Mouse (Mus musculus): ENCODE data around the gene Adipor1. TPM values are rescaled to one million over a fixed set of nuclear protein-coding genes. Genes with fewer than 3 reads are reported as not detected.

Gene Adipor1
- polyA plus RNA-seq, 1 experiment from 2014 or later: 123 TPM

DNA sequence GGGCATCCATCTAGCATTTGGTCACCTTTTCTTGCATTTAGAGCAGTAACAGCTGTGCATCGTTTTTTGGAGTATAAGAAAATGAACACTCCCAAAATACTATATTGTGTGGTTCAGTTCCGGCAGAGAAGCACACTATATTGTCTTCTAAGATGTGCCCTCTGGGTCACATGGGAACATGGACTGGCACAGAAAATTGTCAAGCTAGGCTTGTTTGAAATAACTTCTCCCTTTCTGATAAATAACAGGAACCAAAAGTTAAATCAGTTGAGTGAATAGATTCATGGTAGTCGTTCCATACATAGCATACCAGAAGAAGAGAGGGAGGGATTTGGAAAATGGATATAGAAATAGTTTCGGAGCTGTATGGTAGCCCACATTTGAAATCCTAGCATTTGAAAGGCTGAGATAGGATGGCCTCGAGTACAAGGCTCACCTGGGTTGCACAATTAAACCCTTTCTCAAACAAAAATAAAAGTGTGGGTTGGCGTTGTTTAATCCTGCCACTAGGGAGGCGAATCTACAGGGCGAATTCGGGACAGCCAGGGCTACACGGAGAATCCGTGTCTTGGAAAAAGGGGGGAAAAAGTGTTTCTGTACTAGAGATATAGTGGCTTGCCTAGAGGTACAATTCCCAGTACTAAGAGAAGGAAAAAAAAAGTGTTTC, 544 bp upstream of the Adipor1 start:
- peak; percentile 62 for TF ChIP-seq CTCF (IDR thresholded peaks at IDR 0.05)
- TF ChIP-seq EP300 (IDR thresholded peaks at IDR 0.05): 0 out of 2 replicates have a peak, but pooled peaks have one; percentile 29
- no peaks in the 10 kb centered on the region for H3K36me3 ChIP-seq (ENCODE audit: insufficient read depth, low read length)
- peak overlapping the region; percentile 42 for H3K4me2 ChIP-seq (replicated peaks; ENCODE audit: low read depth, low read length)
- H3K9me3 ChIP-seq (ENCODE audit: low read length): no peaks in the 10 kb centered on the region
- H3K4me1 ChIP-seq (ENCODE audit: insufficient read depth, low read depth, low read length): peaks cover 16% of the 10 kb centered on the region; the same call in 1 of the 2 replicates
- H3K4me3 ChIP-seq (ENCODE audit: low read depth, low read length): peak overlapping the region; percentile 84
- H3K9ac ChIP-seq (replicated peaks; ENCODE audit: low read depth): no peak overlapping the region
- 9% methylated on average over 11 of the region's 11 CpGs for WGBS
- no peaks in the 10 kb centered on the region for H3K27me3 ChIP-seq (replicated peaks; ENCODE audit: insufficient read depth, low read length)
- H3K27ac ChIP-seq (ENCODE audit: low read length): peak overlapping the region; percentile 97
- DNase-seq (ENCODE audit: low spot score) (peak; percentile 82), ATAC-seq (peak; percentile 49)

- whole genome bisulfite sequencing: 63% methylated on average over 2 of the region's 2 CpGs
- no peak overlapping the region for H3K4me3 ChIP-seq (ENCODE audit: low read depth, low read length)
- no peaks in the 10 kb centered on the region for H3K9me3 ChIP-seq (ENCODE audit: low read length)
- peak overlapping the region; percentile 47; the same call in 1 of the 2 replicates for H3K27ac ChIP-seq (ENCODE audit: low read length)
- peaks cover 26% of the 10 kb centered on the region; the same call in 1 of the 2 replicates for H3K4me1 ChIP-seq (ENCODE audit: insufficient read depth, low read depth, low read length)
- no peaks in the 10 kb centered on the region for H3K27me3 ChIP-seq (replicated peaks; ENCODE audit: insufficient read depth, low read length)
- no peaks in the 10 kb centered on the region for H3K36me3 ChIP-seq (ENCODE audit: insufficient read depth, low read length)
- H3K4me2 ChIP-seq (replicated peaks; ENCODE audit: low read depth, low read length): no peak overlapping the region
- no peak overlapping the region for H3K9ac ChIP-seq (replicated peaks; ENCODE audit: low read depth)
- no peak for ATAC-seq
- TF ChIP-seq CTCF (IDR thresholded peaks at IDR 0.05) (no peak), EP300 (IDR thresholded peaks at IDR 0.05) (no peak)
- DNase-seq (ENCODE audit: low spot score): no peak
Measured at GRCm38 (mm10) chr1:134418414-134418975, 3.3 kb downstream of the Adipor1 start.

DNA sequence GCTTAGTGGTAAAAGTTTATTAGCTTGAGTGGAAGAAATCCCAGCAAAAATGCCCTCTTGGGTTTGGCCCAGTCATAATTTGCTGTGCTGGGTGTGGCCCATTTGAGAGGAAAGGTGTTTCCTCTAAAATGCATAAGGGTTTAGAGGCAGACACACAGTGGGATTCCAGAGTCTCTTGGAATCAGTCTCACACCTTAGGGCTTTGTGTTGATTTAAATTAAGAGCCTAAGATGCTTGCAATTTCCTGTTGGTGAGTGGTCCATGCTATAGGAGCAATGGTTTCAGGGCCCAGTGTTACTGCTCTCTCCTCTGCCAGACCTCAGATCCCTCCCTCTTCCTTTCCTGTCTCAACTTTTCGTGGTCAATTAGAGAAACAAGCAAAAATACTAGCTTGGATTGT, 4.0 kb downstream of the Adipor1 start:
- Histone ChIP-seq H3K4me3 (ENCODE audit: low read depth, low read length) (no peak overlapping the region), H3K27me3 (replicated peaks; ENCODE audit: insufficient read depth, low read length) (no peaks in the 10 kb centered on the region), H3K4me1 (ENCODE audit: insufficient read depth, low read depth, low read length) (peaks cover 24% of the 10 kb centered on the region; the same call in 1 of the 2 replicates), H3K27ac (ENCODE audit: low read length) (peak overlapping the region; percentile 47), H3K4me2 (replicated peaks; ENCODE audit: low read depth, low read length) (no peak overlapping the region; the same call in 1 of the 2 replicates), H3K36me3 (ENCODE audit: insufficient read depth, low read length) (peaks cover 4% of the 10 kb centered on the region), H3K9ac (replicated peaks; ENCODE audit: low read depth) (no peak overlapping the region), H3K9me3 (ENCODE audit: low read length) (no peaks in the 10 kb centered on the region)
- TF ChIP-seq EP300 (IDR thresholded peaks at IDR 0.05) (no peak), CTCF (IDR thresholded peaks at IDR 0.05) (no peak)
- no peak for ATAC-seq
- no peak for DNase-seq (ENCODE audit: low spot score)
- WGBS: 25% methylated on average over 1 of the region's 1 CpGs

DNA sequence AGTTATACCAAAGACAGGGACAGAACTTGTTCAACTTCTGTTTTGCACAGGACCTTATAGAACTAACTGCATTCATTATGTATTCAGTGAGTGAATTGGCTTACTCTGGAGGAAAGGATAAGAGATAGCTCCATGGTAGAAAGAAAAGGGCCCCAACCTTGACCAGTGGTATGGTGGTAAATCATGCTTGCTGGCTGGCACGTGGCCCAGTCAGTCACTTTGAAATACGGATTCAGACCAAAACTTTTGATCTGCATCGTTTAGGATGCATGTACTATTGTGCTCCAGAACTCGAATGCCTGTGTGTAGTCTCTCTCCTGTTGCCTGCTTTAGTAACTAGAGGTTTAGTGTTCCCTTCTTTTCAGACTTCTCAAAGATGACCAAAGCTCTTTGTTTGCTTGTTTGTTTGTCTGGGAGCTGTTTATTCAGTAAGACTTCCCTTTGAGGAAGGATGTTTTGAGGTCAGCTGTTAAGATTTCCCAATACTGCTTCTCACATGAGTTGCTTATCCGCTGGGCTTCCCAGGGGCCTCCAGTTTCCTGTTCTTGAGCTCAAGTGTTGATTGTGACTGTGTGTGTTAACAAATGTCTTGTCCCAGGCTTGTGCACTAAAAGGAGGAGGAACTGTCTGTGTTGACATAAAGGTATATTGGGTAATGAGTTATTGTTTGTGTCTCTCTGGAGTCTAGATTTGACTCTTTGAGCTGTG, 4.7 kb downstream of the Adipor1 start:
- no peaks in the 10 kb centered on the region for H3K9me3 ChIP-seq (ENCODE audit: low read length)
- peaks cover 19% of the 10 kb centered on the region; the same call in 1 of the 2 replicates for H3K4me1 ChIP-seq (ENCODE audit: insufficient read depth, low read depth, low read length)
- no peak for TF ChIP-seq CTCF (IDR thresholded peaks at IDR 0.05)
- TF ChIP-seq EP300 (IDR thresholded peaks at IDR 0.05): peak; percentile 58
- peak; percentile 80 for DNase-seq (ENCODE audit: low spot score)
- H3K9ac ChIP-seq (replicated peaks; ENCODE audit: low read depth): no peak overlapping the region
- H3K4me2 ChIP-seq (replicated peaks; ENCODE audit: low read depth, low read length): peak overlapping the region; percentile 15; the same call in 1 of the 2 replicates
- no peak overlapping the region for H3K4me3 ChIP-seq (ENCODE audit: low read depth, low read length)
- no peaks in the 10 kb centered on the region for H3K27me3 ChIP-seq (replicated peaks; ENCODE audit: insufficient read depth, low read length)
- ATAC-seq: no peak
- H3K36me3 ChIP-seq (ENCODE audit: insufficient read depth, low read length): peaks cover 11% of the 10 kb centered on the region
- 17% methylated on average over 5 of the region's 5 CpGs for WGBS
- peak overlapping the region; percentile 17; the same call in 1 of the 2 replicates for H3K27ac ChIP-seq (ENCODE audit: low read length)

GRCm38 (mm10) chr1:134423911-134424310, 8.7 kb downstream of the Adipor1 start:
- DNase-seq (ENCODE audit: low spot score) (no peak), ATAC-seq (no peak)
- no peak overlapping the region for H3K27ac ChIP-seq (ENCODE audit: low read length)
- 54% methylated on average over 10 of the region's 10 CpGs for WGBS
- no peak for TF ChIP-seq CTCF (IDR thresholded peaks at IDR 0.05)
- no peaks in the 10 kb centered on the region for H3K9me3 ChIP-seq (ENCODE audit: low read length)
- H3K4me1 ChIP-seq (ENCODE audit: insufficient read depth, low read depth, low read length): peaks cover 16% of the 10 kb centered on the region; the same call in 1 of the 2 replicates
- H3K4me3 ChIP-seq (ENCODE audit: low read depth, low read length): no peak overlapping the region
- H3K9ac ChIP-seq (replicated peaks; ENCODE audit: low read depth): no peak overlapping the region
- peaks cover 43% of the 10 kb centered on the region for H3K36me3 ChIP-seq (ENCODE audit: insufficient read depth, low read length)
- H3K27me3 ChIP-seq (replicated peaks; ENCODE audit: insufficient read depth, low read length): no peaks in the 10 kb centered on the region
- H3K4me2 ChIP-seq (replicated peaks; ENCODE audit: low read depth, low read length): no peak overlapping the region

DNA sequence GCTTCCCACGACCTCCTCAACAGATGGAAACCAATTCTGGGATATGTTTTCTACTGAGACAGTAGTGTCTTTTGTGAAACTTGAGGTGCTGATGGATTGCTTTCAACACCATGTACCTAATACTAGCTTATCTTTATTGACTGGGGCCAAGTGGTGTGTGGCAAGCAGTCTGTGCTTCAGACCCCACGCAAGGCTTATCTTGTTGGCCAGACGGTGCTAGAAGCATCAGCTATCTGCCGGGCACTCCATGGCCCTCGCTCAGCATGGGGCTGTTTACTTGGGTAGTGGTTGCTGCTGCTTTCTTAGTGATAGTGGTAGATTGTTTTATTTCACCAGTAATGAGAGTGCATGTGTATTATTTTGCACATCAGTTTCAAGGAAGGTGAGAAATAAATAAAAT, 11.1 kb downstream of the Adipor1 start:
- peaks cover 48% of the 10 kb centered on the region for H3K36me3 ChIP-seq (ENCODE audit: insufficient read depth, low read length)
- TF ChIP-seq CTCF (IDR thresholded peaks at IDR 0.05): no peak
- no peaks in the 10 kb centered on the region for H3K27me3 ChIP-seq (replicated peaks; ENCODE audit: insufficient read depth, low read length)
- no peak for ATAC-seq
- H3K4me1 ChIP-seq (ENCODE audit: insufficient read depth, low read depth, low read length): no peaks in the 10 kb centered on the region; the same call in 1 of the 2 replicates
- H3K27ac ChIP-seq (ENCODE audit: low read length): no peak overlapping the region
- H3K9ac ChIP-seq (replicated peaks; ENCODE audit: low read depth): no peak overlapping the region
- no peaks in the 10 kb centered on the region for H3K9me3 ChIP-seq (ENCODE audit: low read length)
- WGBS: 60% methylated on average over 5 of the region's 5 CpGs
- DNase-seq (ENCODE audit: low spot score): no peak
- no peak overlapping the region for H3K4me2 ChIP-seq (replicated peaks; ENCODE audit: low read depth, low read length)
- H3K4me3 ChIP-seq (ENCODE audit: low read depth, low read length): no peak overlapping the region

Data from lung, postnatal 0 days (tissue).